Mouse (Mus musculus): ENCODE results near the gene Yeats4.

Gene Yeats4

GRCm38 (mm10) chr10:117224102-117224990 lies at the start of gene Yeats4:
Gene Yeats4 (minus strand): TSS chr10:117224507.
- in situ Hi-C loops (cut with MboI, MseI) = no loop called here

GRCm38 (mm10) chr10:117272023-117272422 lies 47.7 kb upstream of the Yeats4 start:
- in situ Hi-C loops (cut with MboI, MseI) = no loop called here

DNA sequence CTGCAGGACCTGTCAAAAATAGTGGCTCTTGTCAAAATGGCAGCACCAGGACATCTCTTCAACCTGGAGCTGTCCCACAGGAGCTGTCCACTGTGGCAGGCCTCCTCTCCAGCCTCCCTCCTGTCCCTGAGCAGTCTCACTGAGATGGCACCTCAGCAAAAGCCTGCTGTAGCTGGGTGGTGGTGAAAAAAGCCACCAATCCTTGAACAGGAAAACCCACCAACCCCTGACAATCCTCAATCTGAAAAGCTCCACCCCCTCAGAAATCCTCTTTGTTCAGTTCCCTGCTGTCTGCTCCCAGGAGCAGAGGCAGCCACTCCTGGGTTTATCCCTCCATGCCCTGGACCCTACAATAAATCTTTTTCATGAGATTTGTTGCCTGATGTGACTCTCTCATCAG lies 35.6 kb upstream of the Yeats4 start:
- in situ Hi-C loops (cut with MboI, MseI) = loop anchor here (5.0 to 10.0 kb wide), 2 partner anchors 182 to 565 kb away; no protein-coding TSS in a partner anchor

- in situ Hi-C loops (cut with MboI, MseI) = loop anchor here in 1 of 2 experiments (5.0 kb wide), 1 partner anchor 69 kb away; no protein-coding TSS in a partner anchor
Observed at GRCm38 (mm10) chr10:117238603-117239002, 14.3 kb upstream of the Yeats4 start, which contains the start of gene 9530003J23Rik. Gene 9530003J23Rik (minus strand): TSS chr10:117238703.

GRCm38 (mm10) chr10:117235866-117236265 lies 11.6 kb upstream of the Yeats4 start:
- in situ Hi-C loops (cut with MboI, MseI) = loop anchor here in 1 of 2 experiments (5.0 kb wide), 1 partner anchor 71 kb away; no protein-coding TSS in a partner anchor

DNA sequence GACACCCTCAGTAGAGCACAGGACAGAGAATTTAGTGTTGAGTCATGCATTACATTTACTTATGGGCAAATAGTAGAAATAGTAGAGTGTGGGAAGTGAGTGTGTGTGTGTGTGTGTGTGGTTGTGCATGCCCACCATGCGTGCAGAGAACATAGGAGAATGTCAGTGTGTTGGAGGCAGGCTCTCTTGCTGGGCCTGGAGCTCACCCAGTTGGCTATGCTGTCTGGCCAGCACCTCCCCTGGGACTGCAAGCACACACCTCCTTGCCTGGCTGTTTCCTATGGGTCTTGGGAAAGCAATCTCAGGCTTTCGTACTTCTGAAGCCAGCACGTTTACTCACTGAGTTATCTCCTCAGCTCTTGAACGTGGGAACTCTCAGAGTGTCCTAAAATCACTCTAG lies 10.5 kb upstream of the Yeats4 start:
- in situ Hi-C loops (cut with MboI, MseI) = loop anchor here in 1 of 2 experiments (5.0 kb wide), 1 partner anchor 72 kb away; no protein-coding TSS in a partner anchor

DNA sequence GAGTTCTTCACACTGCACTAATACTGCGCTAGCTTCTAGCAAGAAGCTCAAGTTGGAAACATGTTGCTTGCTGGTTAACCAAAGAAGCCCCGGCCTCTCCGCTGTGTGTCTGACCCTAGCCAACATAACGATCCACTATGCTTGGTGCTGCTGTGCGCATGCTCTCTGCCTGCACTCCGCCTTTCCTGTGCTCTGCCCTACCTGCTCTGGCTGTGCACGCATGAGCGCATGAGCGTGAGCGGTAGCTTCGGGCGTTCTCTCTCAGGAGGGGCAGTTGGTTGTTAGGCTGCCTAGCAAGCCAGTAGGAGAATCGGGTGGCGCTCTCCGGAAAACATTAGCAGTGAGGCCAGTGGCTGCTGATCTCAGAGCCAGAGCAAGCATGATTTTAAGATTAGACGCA lies 5.5 kb upstream of the Yeats4 start:
- in situ Hi-C loops (cut with MboI, MseI) = no loop called here

GRCm38 (mm10) chr10:117226002-117226401 lies 1.7 kb upstream of the Yeats4 start:
- in situ Hi-C loops (cut with MboI, MseI) = no loop called here

DNA sequence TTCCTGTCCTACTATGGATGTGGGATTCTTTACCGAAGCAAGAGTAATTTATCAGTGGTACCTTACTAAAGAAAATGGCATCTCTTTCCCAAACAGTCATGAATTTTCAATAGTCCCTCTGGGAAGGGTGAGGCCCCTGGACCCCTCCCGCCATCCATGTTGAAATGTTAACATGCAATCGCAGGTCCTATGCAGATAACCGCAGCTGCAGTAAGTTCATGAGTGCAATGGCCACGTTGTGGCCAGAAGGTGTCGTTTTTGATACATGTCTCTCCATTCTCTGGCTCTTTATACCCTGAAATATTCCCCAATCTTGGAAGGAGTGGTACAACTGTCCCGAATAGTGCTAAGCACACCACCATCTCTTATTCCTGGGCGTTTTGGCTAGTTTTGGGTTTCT lies 787 bp upstream of the Yeats4 start:
- in situ Hi-C loops (cut with MboI, MseI) = no loop called here

GRCm38 (mm10) chr10:117223758-117224101 lies 577 bp downstream of the Yeats4 start:
- in situ Hi-C loops (cut with MboI, MseI) = no loop called here

DNA sequence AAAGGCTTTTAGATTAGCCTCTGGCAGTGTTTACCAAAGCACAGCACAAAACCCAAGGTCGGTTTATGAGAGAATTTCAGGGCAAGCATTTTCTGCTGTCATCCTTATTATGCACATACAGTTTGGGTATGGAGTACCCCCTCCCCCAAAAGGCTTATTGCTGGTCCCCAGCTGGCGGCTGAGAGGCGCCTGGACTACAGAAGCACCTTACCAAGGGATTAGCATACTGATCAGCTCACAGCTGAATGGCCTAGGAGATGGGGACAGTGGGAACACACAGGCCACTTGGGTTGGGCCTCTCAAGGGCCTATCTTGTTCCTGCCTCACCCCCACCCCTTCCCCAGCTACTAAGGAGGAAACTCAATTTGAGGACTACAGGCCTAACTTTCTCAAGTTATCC lies 1.5 kb downstream of the Yeats4 start:
- in situ Hi-C loops (cut with MboI, MseI) = no loop called here

GRCm38 (mm10) chr10:117218351-117218750 lies 6.0 kb downstream of the Yeats4 start:
- in situ Hi-C loops (cut with MboI, MseI) = no loop called here

DNA sequence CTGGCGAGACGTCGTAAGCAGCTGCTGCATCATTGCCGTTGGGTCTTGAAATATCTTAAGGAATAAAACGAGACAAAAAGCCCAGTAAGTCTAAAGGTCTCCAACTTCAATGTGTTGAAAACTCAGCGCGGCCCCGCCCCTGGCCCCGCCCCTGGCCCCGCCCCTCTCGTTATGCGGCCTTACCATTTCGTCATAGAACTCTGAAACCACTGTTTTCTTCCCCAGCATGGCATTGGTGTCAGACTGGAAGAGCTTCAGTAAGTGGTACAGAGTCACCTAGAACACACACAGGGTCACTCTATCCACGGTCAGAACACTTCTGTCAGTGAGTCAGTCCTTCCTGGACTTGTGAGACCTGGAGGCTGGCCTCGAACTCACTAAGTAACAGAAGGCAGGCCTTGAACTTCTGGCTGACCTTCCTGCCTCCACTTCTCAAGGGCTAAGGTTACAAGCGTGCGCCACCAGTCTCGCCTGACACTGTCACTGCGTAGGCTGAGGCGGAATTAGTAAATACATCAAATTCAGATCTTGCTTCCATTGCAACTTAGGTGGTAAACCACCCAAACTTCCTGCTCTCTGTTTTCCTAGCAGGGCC lies 7.0 kb downstream of the Yeats4 start:
- in situ Hi-C loops (cut with MboI, MseI) = no loop called here

GRCm38 (mm10) chr10:117216793-117217192 lies 7.5 kb downstream of the Yeats4 start:
- in situ Hi-C loops (cut with MboI, MseI) = no loop called here

GRCm38 (mm10) chr10:117216132-117216495 lies 8.2 kb downstream of the Yeats4 start:
- in situ Hi-C loops (cut with MboI, MseI) = no loop called here

- in situ Hi-C loops (cut with MboI, MseI) = no loop called here
Observed at GRCm38 (mm10) chr10:117215409-117216131, 8.7 kb downstream of the Yeats4 start.

- in situ Hi-C loops (cut with MboI, MseI) = loop anchor here in 1 of 2 experiments (5.0 kb wide), 1 partner anchor 64 kb away; the partner anchor contains the start of gene Frs2
Observed at GRCm38 (mm10) chr10:117211023-117211422, 13.3 kb downstream of the Yeats4 start.

- in situ Hi-C loops (cut with MboI, MseI) = loop anchor here in 1 of 2 experiments (10.0 kb wide), 1 partner anchor 155 kb away; no protein-coding TSS in a partner anchor
Observed at GRCm38 (mm10) chr10:117209469-117209938, 14.8 kb downstream of the Yeats4 start.

GRCm38 (mm10) chr10:117208787-117209186 lies 15.5 kb downstream of the Yeats4 start:
- in situ Hi-C loops (cut with MboI, MseI) = loop anchor here in 1 of 2 experiments (10.0 kb wide), 1 partner anchor 154 kb away; no protein-coding TSS in a partner anchor

GRCm38 (mm10) chr10:117208221-117208620 lies 16.1 kb downstream of the Yeats4 start:
- in situ Hi-C loops (cut with MboI, MseI) = loop anchor here in 1 of 2 experiments (10.0 kb wide), 1 partner anchor 153 kb away; no protein-coding TSS in a partner anchor

- in situ Hi-C loops (cut with MboI, MseI) = loop anchor here in 1 of 2 experiments (10.0 kb wide), 1 partner anchor 151 kb away; no protein-coding TSS in a partner anchor
Observed at GRCm38 (mm10) chr10:117206070-117206469, 18.2 kb downstream of the Yeats4 start.
